Mouse (Mus musculus) CD4-positive, CD25-positive, alpha-beta regulatory T cell, adult 9 weeks (primary cell): ENCODE data around the gene Med27. TPM values are rescaled to one million over a fixed set of nuclear protein-coding genes. Genes with fewer than 3 reads are reported as not detected.

Source experiments
- polyA plus RNA-seq: library from polyadenylated mRNA; unstranded; fragments of 100-300 nt; shearing (Covaris generic); gene quantifications from one replicate; pipeline ENCODE4 v1.2.1, GENCODE M21; 2017

The Med27 gene
- 55.2 TPM for polyA plus RNA-seq

GRCm38 (mm10) chr2:29346629-29347271 lies at the start of gene Med27:
TSS of gene Med27 (plus strand) at chr2:29346819.

Other genes starting within 250 kb of the Med27 start
- 38.6 TPM for gene Setx, start 222.6 kb upstream of the Med27 start, polyA plus RNA-seq
- 2.2 TPM for gene Ntng2, start 93.8 kb upstream of the Med27 start, polyA plus RNA-seq